Mouse (Mus musculus) heart, postnatal 4 days (tissue): Measurements from ENCODE around the gene Ypel1. TPM values are rescaled to one million over a fixed set of nuclear protein-coding genes. Genes with fewer than 3 reads are reported as not detected.

Experiments used
- DNase-seq: peaks from one replicate; pipeline ENCODE4 v3.0.0; 2021
- microRNA-seq, 2 experiments: library from miRNA; unstranded; fragments of <30 nt; microRNA quantifications; one replicate each; pipeline ENCODE4 v1.2.0; 2021 to 2022
- total RNA-seq, 2 experiments: library from RNA; stranded (reverse); gene quantifications; 2 replicates each; pipeline ENCODE4 v1.2.3; 2021

Gene Ypel1
- total RNA-seq, 2 experiments from 2014 or later: 6.3 to 6.9 TPM

DNA sequence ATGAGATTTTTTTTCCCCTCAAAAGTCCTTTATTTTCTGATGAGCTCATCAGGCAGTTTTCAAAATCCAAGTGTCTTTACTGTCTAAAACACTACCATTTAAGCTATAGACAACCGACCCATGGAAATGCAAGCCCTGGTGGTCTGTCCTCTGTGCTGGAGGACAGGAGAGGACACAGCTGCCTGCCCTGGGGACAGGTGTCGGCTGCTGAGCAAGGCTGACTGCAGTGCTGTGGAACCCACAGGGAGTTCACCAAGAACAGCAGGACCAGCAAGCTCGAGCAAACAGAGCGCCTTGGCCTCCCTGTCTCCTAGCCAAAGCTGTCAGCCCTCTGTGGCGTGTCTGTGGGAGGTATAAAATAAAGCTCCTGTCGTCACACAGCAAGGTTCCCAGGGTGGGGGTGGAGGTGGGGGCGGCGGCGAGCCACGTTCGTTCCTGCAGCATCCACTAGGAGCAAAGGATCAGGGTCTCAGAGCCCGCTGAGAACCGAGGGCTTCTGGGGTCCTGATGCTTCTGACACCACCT, 17.2 kb downstream of the Ypel1 start:
- no peak for DNase-seq

DNA sequence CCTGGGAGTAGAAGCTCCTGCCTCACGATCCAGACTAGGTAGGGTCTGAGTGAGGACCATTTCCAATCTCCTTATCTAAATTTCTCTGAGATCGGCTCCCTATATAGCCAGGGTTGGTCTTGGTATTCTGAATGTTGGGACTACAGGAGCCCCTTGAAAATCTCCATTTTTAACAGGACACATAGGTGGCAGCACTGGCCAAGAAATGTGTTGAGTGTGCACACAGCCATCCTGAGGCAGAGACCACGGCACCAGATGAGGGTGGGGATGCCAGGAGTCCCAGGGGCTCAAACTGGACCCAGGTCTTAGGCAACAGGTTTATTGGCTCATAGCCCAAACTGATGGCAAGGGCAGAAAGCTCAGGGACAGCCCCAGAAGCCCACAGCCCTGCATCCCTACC, 18.9 kb downstream of the Ypel1 start:
- DNase-seq: no peak

DNA sequence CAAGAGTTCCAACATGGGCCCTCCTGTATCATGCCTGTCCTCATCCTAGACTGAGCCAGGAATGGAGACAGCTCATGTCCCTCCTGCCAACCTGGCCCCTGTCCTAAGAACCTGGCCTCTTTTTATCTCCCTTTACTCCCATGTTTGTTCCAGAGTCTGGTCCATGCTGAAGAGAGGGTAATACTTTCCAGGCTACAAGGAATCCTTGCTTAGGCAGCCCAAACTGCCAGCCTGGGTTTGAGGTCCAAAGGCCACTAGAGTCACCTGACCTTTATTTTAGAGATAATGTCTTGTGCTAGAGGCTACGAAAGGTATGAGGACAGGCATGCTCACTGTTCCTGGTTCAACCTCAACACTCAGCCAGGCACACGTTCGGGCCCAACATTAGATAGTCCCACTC, 27.4 kb downstream of the Ypel1 start:
- no peak for DNase-seq

DNA sequence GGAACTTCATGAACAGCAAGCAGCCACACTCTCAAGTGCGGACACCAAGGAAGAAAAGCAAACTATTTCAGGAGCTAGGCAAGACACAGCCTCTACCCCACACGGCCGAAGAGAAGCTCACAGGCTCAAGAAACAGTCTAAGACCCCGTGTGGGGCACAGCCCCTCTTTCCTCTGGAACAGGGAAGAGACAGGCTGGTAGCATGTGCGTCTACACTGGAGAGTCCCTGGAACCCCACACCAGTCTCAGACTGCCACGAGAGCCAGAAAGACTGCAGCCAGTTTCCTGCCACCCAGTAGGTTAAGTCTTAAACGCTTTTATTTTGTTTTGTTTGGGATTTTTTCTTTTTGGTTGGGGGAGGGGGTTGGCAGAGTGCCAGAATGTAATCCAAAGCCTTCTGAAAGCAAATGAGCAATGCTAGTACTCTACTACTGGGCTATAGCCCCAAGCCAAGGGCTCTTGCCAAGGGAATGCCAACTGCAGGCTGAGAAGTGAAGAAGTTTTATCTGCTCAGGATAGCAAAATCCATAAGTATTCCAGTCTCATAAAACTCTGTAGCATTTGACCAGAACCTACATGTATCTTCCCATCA, 33.2 kb downstream of the Ypel1 start:
- DNase-seq: peak; percentile 20

DNA sequence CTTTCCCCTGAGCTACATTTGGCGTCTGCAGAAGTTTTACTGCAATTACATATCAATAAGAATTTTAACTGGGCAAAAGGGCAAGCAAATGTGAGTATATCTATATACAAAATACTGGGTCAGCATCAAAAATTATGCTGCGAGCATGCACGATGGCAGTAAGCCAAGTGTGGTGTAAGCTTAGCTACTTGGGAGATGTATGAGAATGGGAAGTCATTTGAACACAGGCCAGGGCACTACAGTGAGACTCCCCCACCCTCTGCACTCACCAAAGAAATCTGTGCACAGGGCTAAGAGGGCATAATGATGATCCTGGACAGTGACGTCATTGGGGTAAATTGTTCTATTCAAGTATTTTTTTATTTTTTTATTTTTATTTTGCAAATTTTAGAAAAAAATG, 35.1 kb downstream of the Ypel1 start:
- DNase-seq: no peak

DNA sequence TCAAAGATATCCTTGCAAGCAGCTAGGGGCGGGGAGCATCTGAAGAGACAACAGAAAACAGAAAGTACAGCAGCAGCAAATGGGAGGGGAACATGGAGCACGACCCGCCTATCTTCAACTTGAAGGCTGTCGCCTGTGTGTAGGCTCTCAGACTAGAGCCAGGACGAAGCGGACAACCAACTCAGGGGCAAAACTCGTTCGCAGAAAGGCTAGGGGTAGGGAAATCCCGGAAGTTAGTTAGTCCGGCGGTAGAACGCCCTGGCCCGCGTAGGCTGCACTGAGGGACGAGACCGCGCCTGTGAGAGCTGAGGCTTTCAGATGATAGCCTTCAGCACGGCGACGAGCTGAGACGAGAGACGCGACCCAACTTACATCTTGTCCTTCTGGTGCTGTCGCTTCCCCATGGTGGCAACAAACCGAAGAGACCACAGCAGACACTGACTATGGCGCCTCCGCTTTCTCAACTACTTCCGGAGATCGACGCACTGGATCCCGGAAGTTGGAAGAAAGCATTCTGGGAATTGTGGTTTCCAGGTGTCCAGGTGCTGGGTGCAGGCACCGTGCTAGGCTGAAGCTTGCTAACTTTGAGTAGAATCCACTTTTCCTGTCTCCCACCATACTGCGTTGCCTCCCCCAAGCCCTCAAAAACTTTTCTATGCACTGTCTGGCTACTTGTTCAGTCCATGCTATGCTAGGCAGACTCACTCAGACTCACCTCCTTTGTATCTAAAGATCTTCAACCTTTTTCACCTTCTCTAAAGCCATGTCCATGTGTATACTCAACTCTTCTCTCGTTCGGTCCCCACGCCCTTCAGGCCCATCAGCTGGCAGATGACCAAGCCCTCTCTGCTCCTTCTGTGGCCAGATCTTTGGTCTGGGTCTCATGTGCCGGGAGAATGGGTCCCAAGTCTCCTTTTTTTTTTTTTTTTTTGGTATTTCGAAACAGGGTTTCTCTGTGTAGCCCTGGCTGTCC, 41.6 kb downstream of the Ypel1 start, which contains the start of gene Ppil2:
Ppil2 (minus strand) TSS at position 487 of the 973 bp plus-strand sequence.
- DNase-seq: peak; percentile 63

DNA sequence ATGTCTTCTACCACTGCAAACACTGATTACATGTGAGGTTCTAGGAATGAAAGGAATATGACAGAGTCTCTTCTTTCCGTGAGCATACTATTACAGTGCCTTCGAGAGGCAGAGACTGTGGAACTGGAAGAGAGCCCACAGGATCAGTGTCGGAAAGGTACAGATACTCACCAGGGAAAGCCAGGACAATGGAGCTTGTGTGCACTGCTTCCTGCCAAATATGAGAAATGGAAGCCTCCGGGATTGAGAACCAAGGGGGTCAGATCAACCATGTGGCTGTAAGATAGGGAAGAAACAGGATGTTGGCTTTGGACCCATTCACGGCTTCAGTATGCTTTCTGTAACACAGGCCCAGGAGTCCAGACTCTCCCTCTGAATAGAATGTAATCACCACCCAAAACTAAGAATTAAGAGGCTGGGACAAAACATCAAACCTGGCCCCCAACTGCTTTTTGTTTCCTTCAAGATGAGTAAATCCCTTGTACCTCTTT, 47.9 kb downstream of the Ypel1 start:
- no peak for DNase-seq

DNA sequence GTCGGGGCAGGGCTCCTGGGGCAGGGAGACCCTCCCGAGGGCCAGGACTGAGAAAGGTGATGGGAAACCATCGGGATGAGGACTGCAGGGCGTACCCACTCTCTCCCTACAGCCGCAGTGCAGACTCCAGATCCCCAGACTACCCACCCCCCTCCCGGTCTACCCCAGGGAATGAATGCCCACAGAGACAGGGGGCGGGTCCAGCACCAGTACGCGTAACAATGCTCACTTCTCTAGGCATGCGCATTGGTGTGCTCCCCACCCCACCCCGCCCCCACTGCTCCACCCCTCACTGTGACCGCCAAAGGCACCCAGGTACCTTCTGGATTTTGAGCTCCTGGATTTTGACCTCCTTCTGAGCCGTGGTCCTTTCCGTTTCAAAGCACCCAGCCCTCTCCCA, 52.1 kb downstream of the Ypel1 start:
- DNase-seq: no peak

DNA sequence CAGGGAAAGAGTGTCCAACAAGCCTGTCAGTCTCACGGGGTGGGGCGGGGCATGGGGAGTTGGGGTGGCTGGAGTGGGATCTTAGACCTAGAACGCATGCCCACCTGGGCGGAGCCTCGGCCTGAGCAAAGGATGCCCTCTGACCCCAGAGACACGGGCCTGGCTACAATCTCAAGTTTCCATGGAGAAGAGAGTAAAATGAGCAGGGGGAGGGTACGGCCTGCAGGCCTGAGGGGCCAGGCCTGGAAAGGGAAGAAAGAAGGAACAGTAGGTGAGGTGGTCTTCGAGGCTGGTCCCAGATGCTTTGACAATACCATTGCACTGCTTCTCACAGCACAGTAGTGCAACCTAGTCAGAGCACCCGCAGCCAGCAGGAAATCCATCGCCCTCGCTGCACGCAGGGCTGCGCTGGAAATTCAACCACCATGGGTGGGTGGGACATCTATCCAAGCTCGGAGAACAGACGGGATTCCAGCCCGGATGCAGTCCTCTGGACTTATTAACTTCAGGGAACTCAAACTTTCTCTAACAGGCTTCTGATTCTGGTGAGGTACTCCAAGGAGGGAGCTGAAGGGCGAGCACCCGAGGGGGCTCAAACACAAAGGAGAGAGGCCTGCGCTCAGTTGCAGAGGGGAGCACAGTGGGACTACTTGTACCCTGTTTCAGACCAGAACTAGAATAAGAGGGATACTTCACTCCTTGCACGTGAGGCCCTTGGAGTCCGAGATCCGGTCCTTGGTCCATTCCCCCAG, 54.8 kb downstream of the Ypel1 start:
- no peak for DNase-seq

DNA sequence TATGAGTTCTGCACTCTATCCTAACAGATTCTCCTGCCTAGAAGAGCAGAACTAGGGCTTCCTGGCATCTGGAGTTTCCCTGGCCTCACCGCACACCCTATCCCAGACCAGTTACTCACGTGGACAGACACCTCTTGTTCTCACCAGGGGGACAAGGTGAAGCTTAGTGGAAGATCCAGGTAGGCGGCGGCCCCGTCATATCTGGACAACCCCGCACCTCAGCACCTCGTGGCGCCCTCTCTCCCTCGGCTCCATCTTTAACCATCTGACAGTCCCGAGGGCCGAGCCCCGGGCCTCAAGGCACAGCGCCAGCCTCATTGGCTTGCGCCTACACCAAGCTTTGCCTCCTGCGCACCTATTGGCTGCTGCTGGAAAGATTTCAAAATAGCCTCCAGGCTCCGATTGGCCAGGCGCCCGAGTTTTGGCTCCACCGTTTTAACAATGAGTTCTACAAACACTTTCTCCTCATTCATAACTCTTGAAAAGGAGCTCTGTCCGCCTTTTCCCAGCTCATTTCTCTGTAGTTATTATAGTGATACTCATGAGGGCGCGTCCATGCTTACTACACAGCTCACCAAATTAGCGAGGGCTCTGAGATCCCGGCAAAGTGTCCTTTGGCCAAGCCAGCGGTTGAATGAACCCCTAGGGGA, 55.5 kb downstream of the Ypel1 start, which contains the start of gene 2610318N02Rik:
2610318N02Rik (minus strand) TSS at position 297 of the 650 bp plus-strand sequence.
- peak; percentile 79 for DNase-seq

DNA sequence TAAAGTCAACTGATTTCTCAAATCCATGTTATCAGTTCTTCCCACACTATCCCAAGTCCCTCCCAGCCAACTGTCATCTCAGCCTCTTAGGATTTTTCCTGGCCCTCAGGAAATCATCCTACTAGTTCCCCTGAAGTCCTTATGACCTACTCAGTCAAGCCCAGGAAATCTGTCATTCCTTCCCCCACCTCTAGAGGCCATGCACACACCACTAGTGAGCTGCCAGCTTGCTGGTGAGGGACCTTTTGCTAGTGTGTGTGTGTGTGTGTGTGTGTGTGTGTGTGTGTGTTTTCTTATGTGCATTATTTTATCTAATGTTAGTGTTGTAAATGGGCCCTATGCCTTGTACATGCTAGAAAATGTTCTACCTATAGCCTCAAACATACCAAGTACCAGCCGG, 57.8 kb downstream of the Ypel1 start:
- DNase-seq: peak; percentile 62

DNA sequence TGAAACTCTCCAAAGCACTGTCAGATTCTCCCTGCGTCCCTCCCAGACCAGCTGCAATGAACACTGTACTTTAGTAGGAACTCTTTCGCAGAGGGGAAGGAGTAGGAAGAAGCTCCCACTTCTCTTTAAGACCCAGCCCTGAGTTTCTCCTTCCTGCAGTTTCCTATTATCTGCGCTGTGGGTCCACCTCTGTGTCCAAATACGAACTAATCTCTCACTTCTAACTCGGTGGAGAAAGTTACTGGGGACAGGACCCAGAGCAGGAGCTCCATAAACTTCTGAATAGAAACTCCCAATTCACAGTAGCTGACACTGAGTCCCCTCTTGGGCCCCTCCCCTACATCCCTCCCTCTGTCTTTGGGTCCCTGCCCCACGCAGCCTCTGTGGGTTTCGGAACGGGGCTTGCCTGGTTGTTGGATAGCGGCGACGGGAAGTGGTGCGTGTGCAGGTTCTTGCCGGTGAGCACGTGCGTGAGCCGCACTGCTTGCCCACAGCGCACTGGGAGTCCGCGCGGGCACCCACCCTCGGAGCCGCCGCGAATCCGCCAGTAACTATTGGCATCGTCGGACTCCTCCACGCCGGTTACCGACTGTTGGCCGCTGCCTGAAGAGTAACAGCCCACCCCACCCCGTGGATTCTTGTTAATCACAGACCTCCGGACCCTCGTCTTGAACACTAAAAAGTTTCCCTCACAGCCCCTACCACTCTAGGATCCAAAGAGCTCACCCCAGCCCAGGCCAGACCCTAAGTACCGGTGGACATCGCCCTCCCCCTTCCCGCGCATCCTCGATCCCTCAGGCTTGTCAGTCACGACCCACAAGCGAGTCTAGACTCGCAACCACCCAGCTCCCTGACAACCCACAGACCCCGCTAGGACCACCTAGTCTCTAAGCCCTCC, 61.9 kb downstream of the Ypel1 start:
- no peak for DNase-seq

DNA sequence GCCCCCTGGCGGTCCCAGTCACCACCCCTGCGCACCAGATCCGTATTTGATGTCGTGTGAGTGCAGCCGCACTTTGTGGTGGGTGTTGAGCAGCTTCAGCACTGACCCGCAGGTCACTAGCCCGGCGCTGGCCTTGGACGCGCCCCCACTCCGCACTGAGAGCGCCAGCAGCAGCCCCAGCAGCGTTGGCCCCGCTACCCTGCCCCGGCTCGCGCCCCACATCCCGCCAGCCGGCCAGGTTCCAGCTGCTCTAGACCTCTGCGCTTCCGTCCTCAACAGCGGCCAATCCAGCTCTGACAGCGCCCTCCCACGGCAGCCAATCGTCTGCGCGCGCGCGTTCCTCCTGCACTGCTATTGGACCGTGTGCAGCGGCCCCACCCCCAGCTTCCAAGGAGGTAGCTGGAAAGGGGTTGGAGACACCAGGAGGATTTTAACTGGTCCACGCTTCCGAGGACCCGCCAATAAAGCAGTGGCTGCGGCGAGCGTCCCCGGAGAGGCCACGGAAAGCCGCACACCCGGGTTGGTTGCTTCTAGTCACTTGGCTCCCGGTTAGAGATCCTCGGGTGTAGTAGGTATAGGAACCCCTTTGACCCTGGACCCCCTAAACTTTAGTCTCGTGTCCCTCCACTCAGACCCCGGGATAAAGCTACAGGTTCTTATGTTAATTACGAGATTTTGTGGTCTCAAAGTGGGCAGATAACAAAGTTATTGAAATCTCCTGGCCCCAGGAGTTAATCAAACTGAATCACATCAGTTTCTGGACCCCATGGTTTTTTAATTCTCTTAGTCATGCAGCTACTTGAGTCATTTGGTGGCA, 62.8 kb downstream of the Ypel1 start, which contains the start of gene Sdf2l1:
Sdf2l1 (minus strand) TSS at position 295 of the 817 bp plus-strand sequence.
- peak; percentile 97 for DNase-seq

DNA sequence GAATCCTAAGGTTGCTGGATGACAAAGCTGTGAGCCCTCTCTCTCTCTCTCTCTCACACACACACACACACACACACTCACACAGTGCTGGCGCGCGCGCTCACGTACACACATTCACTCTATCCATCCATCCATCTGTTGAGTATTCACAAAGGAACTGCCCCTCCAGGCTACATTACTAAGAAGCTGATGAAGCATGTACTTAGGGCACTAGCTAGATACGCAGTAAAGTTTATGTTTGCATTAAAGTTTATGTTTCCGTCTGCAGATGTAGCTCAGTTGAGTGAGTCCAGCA, 63.4 kb downstream of the Ypel1 start:
- no peak for DNase-seq

Small RNAs within 50 kb of the gene (microRNA-seq; reads per million reads assigned to microRNA genes)
- 1,079 to 1,230 reads per million in 2 experiments for gene Mir130b
- 22.3 to 40.1 reads per million in 2 experiments for gene Mir301b

Other genes starting within 250 kb of the Ypel1 start
- gene Spag6l, start 240.2 kb upstream of the Ypel1 start, total RNA-seq: under 1 TPM in 1 of 2 experiments, not detected in 1; 0.14 TPM
- gene Igll1, start 205.7 kb upstream of the Ypel1 start, total RNA-seq: not detected
- 10 to 100 TPM; 42.4 to 47.5 TPM for gene Top3b, start 199.0 kb upstream of the Ypel1 start, total RNA-seq
- not detected for gene Vpreb1, start 198.9 kb upstream of the Ypel1 start, total RNA-seq
- gene Ppm1f, start 173.2 kb upstream of the Ypel1 start, total RNA-seq: 10 to 100 TPM; 40.5 to 48.0 TPM
- 100 to 1,000 TPM; 128 to 135 TPM for gene Mapk1, start 86.3 kb upstream of the Ypel1 start, total RNA-seq
- gene Ppil2, start 41.6 kb downstream of the Ypel1 start, total RNA-seq: 10 to 100 TPM; 49.0 to 52.5 TPM
- 1 to 10 TPM; 4.1 to 4.3 TPM for gene 2610318N02Rik, start 55.5 kb downstream of the Ypel1 start, total RNA-seq
- 10 to 100 TPM in 1 of 2 experiments, 1 to 10 TPM in 1; 8.2 to 10.5 TPM for gene Sdf2l1, start 62.7 kb downstream of the Ypel1 start, total RNA-seq
- 1 to 10 TPM; 1.9 to 2.9 TPM for gene Ydjc, start 74.9 kb downstream of the Ypel1 start, total RNA-seq
- under 1 TPM; 0.26 to 0.32 TPM for gene Ccdc116, start 77.5 kb downstream of the Ypel1 start, total RNA-seq
- gene Ube2l3, start 133.0 kb downstream of the Ypel1 start, total RNA-seq: 100 to 1,000 TPM; 154 to 157 TPM
- under 1 TPM; 0.43 TPM for gene Rimbp3, start 138.9 kb downstream of the Ypel1 start, total RNA-seq
- 1 to 10 TPM; 7.0 to 7.1 TPM for gene Hic2, start 163.9 kb downstream of the Ypel1 start, total RNA-seq
- gene Tmem191c, start 206.4 kb downstream of the Ypel1 start, total RNA-seq: 1 to 10 TPM; 6.3 to 7.9 TPM